Mouse (Mus musculus): ENCODE data around the gene Cpz.

DNA sequence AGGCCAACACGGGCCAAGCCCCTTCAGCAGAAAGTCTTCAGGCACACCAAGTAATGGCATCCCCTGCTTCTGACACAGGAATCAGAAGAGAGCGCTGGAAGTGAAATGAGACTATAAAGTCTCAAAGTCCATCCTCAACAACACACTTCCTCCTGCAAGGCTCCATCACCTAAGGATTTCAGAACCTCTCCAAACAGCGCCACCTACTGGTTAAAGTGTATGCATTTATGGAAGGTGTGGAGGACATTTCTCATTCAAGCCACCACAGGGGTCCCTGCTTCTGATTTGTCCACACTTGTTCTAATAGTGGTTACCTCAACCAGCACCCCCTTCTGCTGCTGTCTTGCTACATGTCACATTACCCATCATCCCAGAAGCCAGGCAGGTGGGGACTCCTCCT is 10.8 kb upstream of the Cpz start:
- TF ChIP-seq CTCF (IDR thresholded peaks at IDR 0.05; ENCODE audit: low read depth, low read length): peak; percentile 39; the same call in 1 of the 2 replicates
- no peak for TF ChIP-seq POLR2AphosphoS5 (IDR thresholded peaks at IDR 0.05; ENCODE audit: insufficient replicate concordance, low read depth, low read length)

All from G1E (cell line).